Mouse (Mus musculus): ENCODE measurements around the gene Klhl2. TPM values are rescaled to one million over a fixed set of nuclear protein-coding genes. Genes with fewer than 3 reads are reported as not detected.

Gene Klhl2
- total RNA-seq, 4 experiments from 2014 or later: 3.0 to 6.9 (median 5.6) TPM

- no peak for DNase-seq (ENCODE audit: low spot score in 2 of 2)
Measured at GRCm38 (mm10) chr8:64831656-64832055, 18.2 kb downstream of the Klhl2 start.

- DNase-seq (ENCODE audit: low spot score in 2 of 2): no peak
Measured at GRCm38 (mm10) chr8:64829921-64830320, 19.9 kb downstream of the Klhl2 start.

DNA sequence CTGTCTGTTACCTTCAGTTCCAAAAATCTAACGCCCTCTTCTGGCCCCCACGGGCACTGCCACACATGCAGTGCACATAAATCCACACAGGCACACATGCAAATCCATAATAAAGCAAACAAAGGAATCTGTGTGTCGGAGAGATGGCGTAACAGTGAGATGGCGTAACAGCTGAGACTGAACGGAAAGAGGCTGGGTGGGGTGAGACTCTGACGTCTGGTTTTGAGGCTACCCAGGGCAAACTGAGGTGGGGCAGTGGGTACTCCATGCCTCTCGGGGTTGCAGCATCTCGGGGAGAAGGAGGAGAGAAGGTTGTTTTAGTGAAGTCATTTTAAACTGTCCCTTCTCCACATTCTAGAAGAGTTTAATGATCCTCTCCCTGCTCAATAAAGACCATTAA is 20.4 kb downstream of the Klhl2 start:
- DNase-seq (ENCODE audit: low spot score in 2 of 2): no peak

GRCm38 (mm10) chr8:64828466-64828865 is 21.4 kb downstream of the Klhl2 start:
- DNase-seq (ENCODE audit: low spot score in 2 of 2): no peak

GRCm38 (mm10) chr8:64827356-64827755 is 22.5 kb downstream of the Klhl2 start:
- DNase-seq (ENCODE audit: low spot score in 2 of 2): no peak

- DNase-seq (ENCODE audit: low spot score in 2 of 2): no peak
Measured at GRCm38 (mm10) chr8:64826461-64826860, 23.4 kb downstream of the Klhl2 start.

DNA sequence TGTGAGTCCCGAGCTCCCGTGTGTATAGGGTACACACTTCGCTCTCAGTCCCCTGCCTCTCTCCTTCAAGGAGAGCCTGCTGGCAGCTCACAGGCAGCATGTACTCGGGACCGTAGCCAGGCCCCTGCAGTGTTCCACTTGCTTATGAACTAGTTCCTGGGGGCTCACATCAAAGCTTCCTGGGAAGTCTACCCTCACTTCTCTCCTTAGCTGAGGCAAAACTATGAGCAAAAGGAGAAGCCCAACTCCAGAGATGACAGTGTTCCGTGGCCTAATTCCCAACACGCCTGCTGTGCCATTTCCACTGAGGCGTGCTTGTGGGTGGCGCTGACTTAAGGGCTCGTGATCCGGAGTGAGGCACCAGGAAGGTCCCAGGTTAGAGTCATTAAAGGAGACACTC is 25.9 kb downstream of the Klhl2 start:
- DNase-seq (ENCODE audit: low spot score in 2 of 2): no peak

DNA sequence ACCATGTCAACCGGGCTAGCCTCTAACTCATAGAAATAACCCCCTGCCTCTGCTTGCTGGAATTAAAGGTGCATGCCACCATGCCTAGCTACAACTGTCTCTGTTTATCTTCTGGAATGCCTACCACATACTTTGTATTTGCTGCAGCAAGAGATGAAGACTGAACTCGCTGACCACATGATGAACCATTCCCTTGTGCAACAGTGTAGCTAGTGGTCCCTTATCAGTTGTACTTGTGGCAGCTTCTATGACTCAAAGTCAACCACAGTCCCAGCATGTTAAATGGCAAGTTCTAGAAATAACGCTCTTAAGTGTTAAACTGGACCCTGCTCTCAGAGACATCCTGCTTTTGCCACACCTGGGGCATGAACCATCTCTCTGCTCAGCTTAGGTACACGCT is 28.9 kb downstream of the Klhl2 start:
- DNase-seq (ENCODE audit: low spot score in 2 of 2): no peak

- no peak for DNase-seq (ENCODE audit: low spot score in 2 of 2)
Measured at GRCm38 (mm10) chr8:64811790-64812189, 38.0 kb downstream of the Klhl2 start.

DNA sequence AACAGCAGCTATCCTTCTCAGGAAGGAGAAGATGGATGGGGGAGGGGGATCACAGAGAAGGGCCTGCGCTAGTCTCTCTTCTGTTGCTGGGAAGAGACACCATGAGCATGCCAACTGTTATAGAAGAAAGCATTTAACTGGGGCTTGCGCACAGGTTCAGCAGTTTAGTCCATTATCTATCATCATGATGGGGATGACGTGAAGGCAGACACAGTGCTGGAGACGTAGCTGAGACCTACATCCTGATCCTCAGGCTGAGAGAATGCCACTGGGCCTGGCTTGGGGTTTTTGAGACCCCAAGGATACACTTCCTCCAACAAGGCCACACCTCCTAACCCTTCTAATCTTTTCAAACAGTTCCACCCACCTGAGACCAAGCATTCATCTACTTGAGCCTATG is 38.7 kb downstream of the Klhl2 start:
- no peak for DNase-seq (ENCODE audit: low spot score in 2 of 2)

DNA sequence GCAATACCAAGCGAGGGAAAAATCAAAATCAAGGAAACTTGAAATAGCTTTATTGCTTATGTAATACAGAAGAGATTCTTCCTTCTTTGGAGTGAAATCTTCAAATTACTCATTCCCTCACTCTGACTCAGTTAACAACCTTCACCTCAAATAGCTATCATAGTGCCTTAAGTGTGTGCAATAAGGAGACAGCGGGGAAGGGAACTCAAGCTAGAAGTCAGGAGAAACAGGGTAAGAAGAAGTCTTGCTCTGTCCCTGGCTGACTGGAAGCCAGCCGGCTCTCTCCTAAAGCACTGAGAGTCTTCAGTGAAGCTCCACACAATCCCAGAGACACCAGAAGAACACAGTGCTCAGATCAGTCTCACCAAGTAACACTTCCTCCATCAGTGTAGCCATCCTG is 43.3 kb downstream of the Klhl2 start:
- DNase-seq (ENCODE audit: low spot score in 2 of 2): no peak

GRCm38 (mm10) chr8:64804971-64805370 is 44.8 kb downstream of the Klhl2 start:
- no peak for DNase-seq (ENCODE audit: low spot score in 2 of 2)

DNA sequence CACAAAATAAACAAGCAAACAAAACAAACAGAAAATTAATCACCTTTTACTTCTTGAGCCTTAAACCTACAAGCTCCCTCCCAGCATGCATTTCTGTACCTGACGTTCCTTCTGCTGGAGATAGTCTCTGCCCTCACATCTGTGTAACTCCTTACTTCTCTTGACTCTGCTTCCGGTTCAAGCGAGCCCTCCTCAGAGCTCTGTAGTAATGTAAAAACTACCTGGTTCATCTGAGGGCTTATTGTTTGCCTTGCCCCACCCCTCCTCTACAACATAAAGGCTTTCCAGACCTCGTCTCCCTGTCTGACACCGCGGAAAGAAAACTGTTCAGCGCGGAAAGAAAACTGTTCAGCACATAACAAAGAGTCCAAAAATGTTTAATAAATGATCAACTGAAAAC is 50.5 kb downstream of the Klhl2 start:
- DNase-seq (ENCODE audit: low spot score in 2 of 2): no peak

DNA sequence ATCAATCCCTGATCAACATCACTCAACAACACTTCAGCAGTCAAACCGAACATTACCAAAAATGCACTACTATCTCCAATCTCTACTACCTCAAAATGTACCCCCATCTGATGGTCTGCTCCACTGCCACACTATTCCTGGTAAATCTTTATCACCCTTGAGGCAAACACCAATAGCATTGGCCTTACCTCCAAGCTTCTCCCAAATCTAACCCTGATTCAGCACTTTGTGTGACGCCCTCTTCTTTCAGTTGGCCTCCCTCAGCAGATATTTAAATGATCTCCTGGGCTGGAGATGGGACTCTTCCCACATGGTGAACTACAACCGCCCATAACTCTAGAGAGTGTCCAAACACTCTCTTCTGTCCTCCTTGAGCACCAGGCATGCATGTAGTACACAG is 51.3 kb downstream of the Klhl2 start:
- DNase-seq (ENCODE audit: low spot score in 2 of 2): no peak

DNA sequence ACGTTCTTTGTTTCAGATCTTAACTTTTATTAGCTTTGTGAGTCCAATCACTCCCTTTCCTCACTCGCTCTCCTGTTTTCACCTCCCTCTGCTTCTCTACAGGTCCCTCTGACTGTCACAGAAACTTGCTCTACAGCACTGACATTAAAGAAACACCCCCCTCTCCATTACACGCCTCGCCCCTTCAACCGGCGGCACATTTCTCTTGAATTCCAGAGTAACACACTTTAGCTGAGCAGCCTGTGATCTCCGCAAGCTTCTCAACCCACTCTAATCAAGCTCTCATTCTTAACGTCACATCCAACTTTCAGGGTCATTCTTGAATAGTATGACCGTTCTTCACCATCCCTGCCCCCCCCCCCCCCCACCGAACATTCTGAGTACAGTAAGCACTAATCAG is 52.1 kb downstream of the Klhl2 start:
- no peak for DNase-seq (ENCODE audit: low spot score in 2 of 2)

- DNase-seq (ENCODE audit: low spot score in 2 of 2): no peak
Measured at GRCm38 (mm10) chr8:64791250-64791881, 58.5 kb downstream of the Klhl2 start.

DNA sequence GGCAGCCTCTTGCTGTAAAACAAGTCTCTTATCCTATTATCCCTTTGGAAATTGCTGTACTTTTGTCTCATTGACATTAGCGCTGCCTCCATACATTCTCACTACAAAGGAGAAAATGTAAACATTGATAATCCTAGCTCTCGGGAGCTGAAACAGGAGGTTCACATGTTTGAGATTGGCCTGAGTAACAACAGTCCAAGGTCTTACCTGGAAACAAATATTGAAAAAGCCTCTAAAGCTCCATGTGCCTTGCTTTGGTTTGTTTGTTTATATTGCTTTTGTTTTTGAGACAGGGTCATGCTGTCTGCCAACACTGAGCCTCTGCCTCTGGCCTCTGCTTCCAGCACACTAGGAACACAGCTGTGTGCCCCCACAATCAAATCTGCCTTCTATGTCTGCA is 59.4 kb downstream of the Klhl2 start:
- DNase-seq (ENCODE audit: low spot score in 2 of 2): no peak

DNA sequence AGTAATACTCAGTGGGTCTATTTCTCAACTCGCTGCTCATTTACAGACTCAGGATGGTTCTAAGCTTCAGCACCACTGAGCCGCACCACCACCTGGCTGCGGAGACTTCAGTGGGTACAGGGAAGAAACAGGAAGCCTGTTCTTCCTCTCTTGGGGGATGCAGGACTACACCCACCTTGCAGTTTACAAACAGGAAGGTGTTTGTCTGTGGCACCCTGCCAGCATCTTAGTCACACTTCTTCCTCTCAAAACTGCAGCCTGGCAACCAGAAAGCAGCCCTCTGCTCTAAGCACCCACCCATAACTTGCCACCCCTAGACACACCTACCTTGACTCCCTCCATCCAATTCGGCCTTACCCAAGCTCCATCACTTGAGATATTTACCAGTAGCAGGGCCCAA is 61.1 kb downstream of the Klhl2 start:
- peak; percentile 6 to 12 for DNase-seq (ENCODE audit: low spot score in 2 of 2)

DNA sequence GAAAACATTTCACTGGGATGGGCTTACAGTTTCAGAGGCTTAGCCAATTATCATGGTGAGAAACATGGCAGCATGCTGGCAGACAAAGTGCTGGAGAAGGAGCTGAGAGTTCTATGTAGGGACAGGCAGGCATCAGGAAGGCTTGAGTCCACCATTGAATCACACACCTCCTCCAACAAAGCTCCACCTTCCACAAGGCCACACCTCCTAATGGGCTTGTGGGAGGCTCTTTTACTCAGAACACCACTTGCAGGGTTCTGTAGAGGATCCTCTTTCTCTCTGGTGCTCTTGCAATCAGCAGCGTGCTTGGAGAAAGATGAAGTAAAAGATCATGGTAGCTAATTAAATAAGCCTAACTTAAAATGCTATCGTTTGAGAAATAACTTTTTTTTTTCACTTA is 63.0 kb downstream of the Klhl2 start:
- DNase-seq (ENCODE audit: low spot score in 2 of 2): no peak

DNA sequence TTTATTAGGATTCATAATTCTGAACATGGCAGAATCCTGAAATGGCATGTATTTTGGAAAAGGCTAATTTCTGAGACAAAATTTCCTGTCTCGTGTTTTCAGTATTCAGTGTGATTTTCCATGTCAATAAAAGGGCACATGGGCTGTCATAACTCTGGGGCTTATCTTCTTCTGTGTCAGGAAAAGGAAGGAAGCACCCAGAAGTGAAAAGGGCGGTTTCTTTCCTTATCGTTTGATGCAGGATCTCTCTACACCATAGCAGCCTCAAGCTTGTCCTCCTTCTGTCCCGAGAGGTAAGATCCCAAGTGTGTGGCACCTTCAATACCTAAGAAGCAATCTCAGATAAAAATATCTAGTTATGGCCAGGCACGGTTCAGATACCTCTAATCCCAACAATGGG is 65.6 kb downstream of the Klhl2 start:
- DNase-seq (ENCODE audit: low spot score in 2 of 2): no peak

DNA sequence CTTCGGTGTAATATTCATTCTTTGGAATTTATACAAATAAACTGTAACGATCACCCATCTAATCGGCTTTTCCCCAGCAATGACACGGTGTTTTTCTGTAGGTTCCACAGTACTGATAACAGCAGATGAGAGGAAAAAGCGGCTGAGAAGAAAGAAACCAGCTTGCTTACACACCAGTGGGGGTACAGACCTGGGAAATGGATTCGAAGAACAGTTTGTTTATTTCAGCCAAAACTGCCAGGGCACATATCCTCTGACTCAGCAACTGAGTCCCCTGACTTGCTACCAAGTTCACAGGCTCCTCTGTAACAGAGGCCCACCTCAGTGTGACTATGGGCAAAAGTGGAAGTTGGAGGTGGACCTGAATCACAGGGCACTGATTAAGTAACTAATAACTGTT is 67.9 kb downstream of the Klhl2 start:
- DNase-seq (ENCODE audit: low spot score in 2 of 2): no peak

GRCm38 (mm10) chr8:64777925-64778324 is 71.9 kb downstream of the Klhl2 start:
- no peak for DNase-seq (ENCODE audit: low spot score in 2 of 2)

DNA sequence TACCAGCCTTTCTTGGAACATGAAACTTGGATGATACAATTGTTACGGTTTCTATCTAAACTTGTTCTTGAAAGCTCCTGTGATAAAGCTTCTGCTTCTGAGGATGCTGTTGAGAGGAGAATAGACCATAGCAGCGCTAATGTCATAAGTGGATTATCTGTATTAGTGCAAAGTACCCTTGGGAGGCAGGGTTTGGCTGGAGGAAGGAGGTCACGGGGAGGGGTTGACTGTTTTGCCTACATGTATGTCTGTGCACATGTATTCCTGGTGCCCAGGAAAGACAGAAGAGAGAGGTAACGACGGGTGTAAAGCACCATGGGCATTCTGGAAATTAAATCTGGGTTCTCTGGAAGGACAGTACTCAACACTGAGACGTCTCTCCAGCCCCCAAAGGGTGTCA is 75.7 kb downstream of the Klhl2 start:
- DNase-seq (ENCODE audit: low spot score in 2 of 2): no peak

DNA sequence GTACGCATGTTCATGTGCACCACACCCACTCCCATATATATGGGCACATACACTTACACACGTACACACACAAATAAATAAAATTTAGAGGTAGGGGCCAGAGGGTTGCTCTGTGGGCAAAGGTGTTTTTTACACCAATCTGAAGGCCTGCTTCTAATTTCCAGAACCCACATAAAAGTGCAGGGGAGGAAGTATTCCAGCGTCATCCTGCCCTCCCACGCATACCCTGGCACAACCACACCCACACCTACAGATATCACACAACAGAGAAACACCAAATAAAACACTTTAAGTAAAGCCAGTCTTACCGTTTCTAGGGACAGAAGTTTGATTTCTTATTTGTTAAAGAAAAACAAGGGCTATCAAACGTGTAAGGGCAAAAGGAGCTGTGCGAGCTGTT is 79.0 kb downstream of the Klhl2 start:
- no peak for DNase-seq (ENCODE audit: low spot score in 2 of 2)
